ENCODE assay signal across 20 mouse cellular contexts in genomic region chr7:30334563-30334962, GRCm38 (mm10). TPM values are rescaled to one million over a fixed set of nuclear protein-coding genes. Genes with fewer than 3 reads are reported as not detected.
DNase-seq lines count a peak whose midpoint lies in the region; ATAC-seq and TF ChIP-seq lines count a peak whose summit lies in the region.
"Had no signal": no experiment of that assay in that cellular context is flagged by ENCODE, and none has a peak within 500 bp of the region (broad histone marks: within the 10 kb centered on the region; RNA-seq: fewer than 3 reads in every experiment).

No protein-coding gene starts in this region.

- ATAC-seq in hindbrain, embryonic 13.5 days (ENCODE audit: low FRiP score): no peak
- ATAC-seq in hindbrain, postnatal 0 days: no peak
- no peak for ATAC-seq in midbrain, embryonic 11.5 days (ENCODE audit: low FRiP score)
- no peak for ATAC-seq in midbrain, postnatal 0 days (ENCODE audit: low FRiP score)
- ATAC-seq: forebrain, embryonic 16.5 days; inflammation-experienced regulatory T-cells, adult 6 months; intestine, postnatal 0 days had no signal

- peak overlapping the region; percentile 55 for H3K9ac ChIP-seq in hindbrain, embryonic 13.5 days
- no peak overlapping the region for H3K9ac ChIP-seq in hindbrain, postnatal 0 days (replicated peaks; ENCODE audit: low read length)
- H3K9ac ChIP-seq in midbrain, embryonic 11.5 days (ENCODE audit: low read length): no peak overlapping the region
- no peak overlapping the region for H3K9ac ChIP-seq in midbrain, postnatal 0 days (replicated peaks; ENCODE audit: low read length, poor library complexity, severe bottlenecking)
- H3K9ac ChIP-seq: embryonic facial prominence, embryonic 12.5 days; heart, embryonic 15.5 days; hindbrain, embryonic 12.5 days had no signal

- H3K4me1 ChIP-seq in hindbrain, embryonic 13.5 days (replicated peaks): peaks cover 38% of the 10 kb centered on the region
- peaks cover 16% of the 10 kb centered on the region for H3K4me1 ChIP-seq in hindbrain, postnatal 0 days (ENCODE audit: insufficient read depth, low read length)
- no peaks in the 10 kb centered on the region for H3K4me1 ChIP-seq in midbrain, embryonic 11.5 days (ENCODE audit: control insufficient read depth, insufficient read depth, low read length)
- no peaks in the 10 kb centered on the region for H3K4me1 ChIP-seq in midbrain, postnatal 0 days (ENCODE audit: insufficient read depth, low read length)
- H3K4me1 ChIP-seq: embryonic facial prominence, embryonic 12.5 days had no signal

- no peak overlapping the region for H3K4me2 ChIP-seq in hindbrain, embryonic 13.5 days
- H3K4me2 ChIP-seq in hindbrain, postnatal 0 days (ENCODE audit: low read depth, low read length): no peak overlapping the region
- no peak overlapping the region for H3K4me2 ChIP-seq in midbrain, embryonic 11.5 days
- H3K4me2 ChIP-seq in midbrain, postnatal 0 days (ENCODE audit: low read depth, low read length, poor library complexity, severe bottlenecking): no peak overlapping the region
- H3K4me2 ChIP-seq: embryonic facial prominence, embryonic 12.5 days; heart, embryonic 15.5 days; hindbrain, embryonic 12.5 days had no signal

- H3K4me3 ChIP-seq in hindbrain, embryonic 13.5 days: no peak overlapping the region
- H3K4me3 ChIP-seq in hindbrain, postnatal 0 days (ENCODE audit: low read length): no peak overlapping the region
- no peak overlapping the region for H3K4me3 ChIP-seq in midbrain, embryonic 11.5 days (ENCODE audit: low read depth, low read length)
- no peak overlapping the region for H3K4me3 ChIP-seq in midbrain, postnatal 0 days (ENCODE audit: low read depth, low read length)
- H3K4me3 ChIP-seq: embryonic facial prominence, embryonic 12.5 days; heart, embryonic 15.5 days; hindbrain, embryonic 12.5 days had no signal

- H3K9me3 ChIP-seq in hindbrain, embryonic 13.5 days: no peaks in the 10 kb centered on the region
- no peaks in the 10 kb centered on the region for H3K9me3 ChIP-seq in hindbrain, postnatal 0 days (ENCODE audit: low read length)
- H3K9me3 ChIP-seq in midbrain, embryonic 11.5 days (ENCODE audit: control insufficient read depth, low read length): no peaks in the 10 kb centered on the region
- no peaks in the 10 kb centered on the region for H3K9me3 ChIP-seq in midbrain, postnatal 0 days (ENCODE audit: low read length)
- H3K9me3 ChIP-seq: embryonic facial prominence, embryonic 12.5 days; heart, embryonic 15.5 days; hindbrain, embryonic 12.5 days had no signal

- TF ChIP-seq CTCF in hindbrain, postnatal 0 days (IDR thresholded peaks at IDR 0.05; ENCODE audit: low read depth): no peak
- TF ChIP-seq CTCF in midbrain, postnatal 0 days (IDR thresholded peaks at IDR 0.05): no peak

- WGBS in hindbrain, embryonic 13.5 days: 62% methylated on average over 5 of the region's 5 CpGs
- 66% methylated on average over 5 of the region's 5 CpGs for WGBS in hindbrain, postnatal 0 days
- WGBS in midbrain, embryonic 11.5 days: 62% methylated on average over 5 of the region's 5 CpGs
- 59% methylated on average over 5 of the region's 5 CpGs for WGBS in midbrain, postnatal 0 days

- H3K27ac ChIP-seq in hindbrain, embryonic 13.5 days: no peak overlapping the region
- no peak overlapping the region for H3K27ac ChIP-seq in hindbrain, postnatal 0 days
- H3K27ac ChIP-seq in midbrain, embryonic 11.5 days (ENCODE audit: low read depth, low read length): no peak overlapping the region
- H3K27ac ChIP-seq in midbrain, postnatal 0 days (ENCODE audit: low read depth, low read length): no peak overlapping the region
- H3K27ac ChIP-seq: embryonic facial prominence, embryonic 12.5 days; hindbrain, embryonic 12.5 days had no signal

- H3K27me3 ChIP-seq in hindbrain, embryonic 13.5 days: peaks cover 46% of the 10 kb centered on the region
- H3K27me3 ChIP-seq in hindbrain, postnatal 0 days (ENCODE audit: insufficient read depth, low read length): no peaks in the 10 kb centered on the region
- H3K27me3 ChIP-seq in midbrain, embryonic 11.5 days (ENCODE audit: control insufficient read depth, insufficient read depth, low read length): peaks cover 7% of the 10 kb centered on the region
- no peaks in the 10 kb centered on the region for H3K27me3 ChIP-seq in midbrain, postnatal 0 days (ENCODE audit: insufficient read depth, low read length)

- DNase-seq in cerebellum, adult 9-11 months: peak; percentile 76
- no peak for DNase-seq in cerebellum, postnatal 4 days (ENCODE audit: low spot score in 2 of 2)
- no peak for DNase-seq in hindbrain, postnatal 0 days (ENCODE audit: low spot score)
- peak; percentile 74 for DNase-seq in midbrain, embryonic 11.5 days (ENCODE audit: low spot score, missing footprints)
- no peak for DNase-seq in midbrain, postnatal 0 days (ENCODE audit: low spot score)
- DNase-seq in cerebellum, postnatal 25 days: peak; percentile 47 to 70
- no peak for DNase-seq in kidney, postnatal 4 days
- DNase-seq: adrenal gland, adult 2 months; adrenal gland, postnatal 25 days; gastrocnemius, postnatal 14 days; kidney, adult 8-10 months had no signal

- no peaks in the 10 kb centered on the region for H3K36me3 ChIP-seq in hindbrain, embryonic 13.5 days
- H3K36me3 ChIP-seq in hindbrain, postnatal 0 days (ENCODE audit: insufficient read depth, low read length): no peaks in the 10 kb centered on the region
- H3K36me3 ChIP-seq in midbrain, embryonic 11.5 days (ENCODE audit: control insufficient read depth, insufficient read depth, low read length): no peaks in the 10 kb centered on the region
- no peaks in the 10 kb centered on the region for H3K36me3 ChIP-seq in midbrain, postnatal 0 days (ENCODE audit: insufficient read depth, low read length)
- H3K36me3 ChIP-seq: embryonic facial prominence, embryonic 12.5 days; heart, embryonic 15.5 days; hindbrain, embryonic 12.5 days had no signal

RNA-seq across cellular contexts. Expression of gene Sdhaf1, which starts 10.9 kb away (rescaled TPM):
- polyA plus RNA-seq in hindbrain, embryonic 13.5 days (2015; fragmentation: Nextera tagmentation; extraction: Ambion mirVana): 21.4 and 21.6 TPM in 2 replicates
- 12.9 and 14.7 TPM in 2 replicates for total RNA-seq in hindbrain, postnatal 0 days (2014; rRNA removed)
- 17.8 and 19.3 TPM in 2 replicates for polyA plus RNA-seq in hindbrain, postnatal 0 days (2015; fragmentation: Nextera tagmentation; extraction: Ambion mirVana)
- 23.1 and 24.5 TPM in 2 replicates for polyA plus RNA-seq in midbrain, embryonic 11.5 days (2014; fragmentation: Nextera tagmentation; extraction: Ambion mirVana)
- total RNA-seq in midbrain, postnatal 0 days (2014; rRNA removed): 11.5 and 14.7 TPM in 2 replicates
- 16.5 and 16.8 TPM in 2 replicates for polyA plus RNA-seq in midbrain, postnatal 0 days (2015; fragmentation: Nextera tagmentation; extraction: Ambion mirVana)

RNA-seq across cellular contexts. Expression of gene E130208F15Rik, which starts 13.0 kb away (rescaled TPM):
- 0.36 TPM in 1 of 2 replicates, not detected in the other for polyA plus RNA-seq in hindbrain, embryonic 13.5 days (2015; fragmentation: Nextera tagmentation; extraction: Ambion mirVana)
- 1.8 TPM in 1 of 2 replicates, not detected in the other for total RNA-seq in hindbrain, postnatal 0 days (2014; rRNA removed)
- 0.79 TPM in 1 of 2 replicates, not detected in the other for polyA plus RNA-seq in hindbrain, postnatal 0 days (2015; fragmentation: Nextera tagmentation; extraction: Ambion mirVana)
- 0.52 TPM in 1 of 2 replicates, not detected in the other for polyA plus RNA-seq in midbrain, embryonic 11.5 days (2014; fragmentation: Nextera tagmentation; extraction: Ambion mirVana)
- 0.05 and 0.19 TPM in 2 replicates for total RNA-seq in midbrain, postnatal 0 days (2014; rRNA removed)
- polyA plus RNA-seq in midbrain, postnatal 0 days (2015; fragmentation: Nextera tagmentation; extraction: Ambion mirVana): not detected in 2 replicates
- polyA plus RNA-seq: forebrain, embryonic 11.5 days; forebrain, embryonic 16.5 days; heart, embryonic 15.5 days; inflammation-experienced regulatory T-cells, adult 6 months; intestine, postnatal 0 days had no signal

RNA-seq across cellular contexts. Expression of gene Syne4, which starts 20.0 kb away (rescaled TPM):
- 13.1 and 16.8 TPM in 2 replicates for polyA plus RNA-seq in hindbrain, embryonic 13.5 days (2015; fragmentation: Nextera tagmentation; extraction: Ambion mirVana)
- 13.2 and 16.5 TPM in 2 replicates for total RNA-seq in hindbrain, postnatal 0 days (2014; rRNA removed)
- 11.4 and 12.6 TPM in 2 replicates for polyA plus RNA-seq in hindbrain, postnatal 0 days (2015; fragmentation: Nextera tagmentation; extraction: Ambion mirVana)
- polyA plus RNA-seq in midbrain, embryonic 11.5 days (2014; fragmentation: Nextera tagmentation; extraction: Ambion mirVana): 8.2 and 8.4 TPM in 2 replicates
- 7.3 and 14.1 TPM in 2 replicates for total RNA-seq in midbrain, postnatal 0 days (2014; rRNA removed)
- polyA plus RNA-seq in midbrain, postnatal 0 days (2015; fragmentation: Nextera tagmentation; extraction: Ambion mirVana): 11.7 and 13.6 TPM in 2 replicates

RNA-seq across cellular contexts. Expression of gene Alkbh6, which starts 26.0 kb away (rescaled TPM):
- polyA plus RNA-seq in hindbrain, embryonic 13.5 days (2015; fragmentation: Nextera tagmentation; extraction: Ambion mirVana): 118 and 126 TPM in 2 replicates
- 75.4 and 116 TPM in 2 replicates for total RNA-seq in hindbrain, postnatal 0 days (2014; rRNA removed)
- polyA plus RNA-seq in hindbrain, postnatal 0 days (2015; fragmentation: Nextera tagmentation; extraction: Ambion mirVana): 129 and 131 TPM in 2 replicates
- polyA plus RNA-seq in midbrain, embryonic 11.5 days (2014; fragmentation: Nextera tagmentation; extraction: Ambion mirVana): 84.3 and 86.0 TPM in 2 replicates
- total RNA-seq in midbrain, postnatal 0 days (2014; rRNA removed): 76.1 and 121 TPM in 2 replicates
- 129 and 140 TPM in 2 replicates for polyA plus RNA-seq in midbrain, postnatal 0 days (2015; fragmentation: Nextera tagmentation; extraction: Ambion mirVana)

RNA-seq across cellular contexts. Expression of gene Lrfn3, which starts 28.0 kb away (rescaled TPM):
- 13.2 and 13.4 TPM in 2 replicates for polyA plus RNA-seq in hindbrain, embryonic 13.5 days (2015; fragmentation: Nextera tagmentation; extraction: Ambion mirVana)
- total RNA-seq in hindbrain, postnatal 0 days (2014; rRNA removed): 45.9 and 47.4 TPM in 2 replicates
- 17.5 and 18.1 TPM in 2 replicates for polyA plus RNA-seq in hindbrain, postnatal 0 days (2015; fragmentation: Nextera tagmentation; extraction: Ambion mirVana)
- polyA plus RNA-seq in midbrain, embryonic 11.5 days (2014; fragmentation: Nextera tagmentation; extraction: Ambion mirVana): 5.3 and 5.9 TPM in 2 replicates
- total RNA-seq in midbrain, postnatal 0 days (2014; rRNA removed): 44.8 and 47.5 TPM in 2 replicates
- polyA plus RNA-seq in midbrain, postnatal 0 days (2015; fragmentation: Nextera tagmentation; extraction: Ambion mirVana): 22.1 and 24.8 TPM in 2 replicates
- total RNA-seq: granulocyte monocyte progenitor cell, adult 5-6 weeks had no signal
- polyA plus RNA-seq: inflammation-experienced regulatory T-cells, adult 6 months had no signal

Comparison
In these comparisons a context has a peak if more than half of its experiments do, and no peak if none do; other contexts are left out.
1. DNase-seq: peak in cerebellum, adult 9-11 months (single experiment), midbrain, embryonic 11.5 days (single experiment) and cerebellum, postnatal 25 days (2 of 2); none in cerebellum, postnatal 4 days (0 of 2), hindbrain, postnatal 0 days (single experiment), midbrain, postnatal 0 days (single experiment) and kidney, postnatal 4 days (0 of 2).